Comparison of ENCODE assay signal across 13 mouse cellular contexts in genomic region chr8:122794175-122794454, GRCm38 (mm10). TPM values are rescaled to one million over a fixed set of nuclear protein-coding genes. Genes with fewer than 3 reads are reported as not detected.
DNase-seq lines count a peak whose midpoint lies in the region; ATAC-seq lines count a peak whose summit lies in the region.
"Had no signal": no experiment of that assay in that cellular context is flagged by ENCODE, and none has a peak within 500 bp of the region (broad histone marks: within the 10 kb centered on the region; RNA-seq: fewer than 3 reads in every experiment).

No protein-coding gene starts in this region.

- DNase-seq in forebrain, embryonic 11.5 days (ENCODE audit: low spot score), result no peak
- no peak for DNase-seq in midbrain, embryonic 11.5 days (ENCODE audit: low spot score, missing footprints)
- DNase-seq in midbrain, embryonic 14.5 days, result no peak
- DNase-seq in cerebellum, adult 8-10 months, result no peak
- no peak for DNase-seq in MN1 (ENCODE audit: low spot score)
- DNase-seq in right cerebral cortex, postnatal 10 days (ENCODE audit: low spot score in 2 of 2), result no peak
- DNase-seq: embryo, embryonic 11 days; retina, postnatal 1 day; spleen, adult 18-20 months had no signal

- peaks cover 9% of the 10 kb centered on the region; the same call in 1 of the 2 replicates for H3K4me1 ChIP-seq in forebrain, embryonic 12.5 days
- no peaks in the 10 kb centered on the region for H3K4me1 ChIP-seq in forebrain, embryonic 11.5 days (replicated peaks; ENCODE audit: control insufficient read depth, insufficient read depth, low read length)
- H3K4me1 ChIP-seq in midbrain, embryonic 13.5 days (replicated peaks), result peaks cover 15% of the 10 kb centered on the region
- H3K4me1 ChIP-seq in midbrain, embryonic 11.5 days (ENCODE audit: control insufficient read depth, insufficient read depth, low read length), result no peaks in the 10 kb centered on the region
- peaks cover 10% of the 10 kb centered on the region; the same call in 1 of the 2 replicates for H3K4me1 ChIP-seq in midbrain, embryonic 14.5 days (ENCODE audit: control insufficient read depth, insufficient read depth, low read length)

- no peaks in the 10 kb centered on the region for H3K9me3 ChIP-seq in forebrain, embryonic 12.5 days
- no peaks in the 10 kb centered on the region for H3K9me3 ChIP-seq in forebrain, embryonic 11.5 days (ENCODE audit: control insufficient read depth, low read length)
- H3K9me3 ChIP-seq in midbrain, embryonic 13.5 days, result no peaks in the 10 kb centered on the region
- no peaks in the 10 kb centered on the region for H3K9me3 ChIP-seq in midbrain, embryonic 11.5 days (ENCODE audit: control insufficient read depth, low read length)
- no peaks in the 10 kb centered on the region for H3K9me3 ChIP-seq in midbrain, embryonic 14.5 days (ENCODE audit: control insufficient read depth, low read length)

- H3K4me2 ChIP-seq in forebrain, embryonic 12.5 days, result no peak overlapping the region
- no peak overlapping the region for H3K4me2 ChIP-seq in forebrain, embryonic 11.5 days (ENCODE audit: low read depth, low read length, severe bottlenecking)
- H3K4me2 ChIP-seq in midbrain, embryonic 13.5 days (replicated peaks), result no peak overlapping the region
- no peak overlapping the region for H3K4me2 ChIP-seq in midbrain, embryonic 11.5 days
- H3K4me2 ChIP-seq in midbrain, embryonic 14.5 days (ENCODE audit: low read length), result no peak overlapping the region
- H3K4me2 ChIP-seq: liver, embryonic 11.5 days; lung, embryonic 14.5 days had no signal

- H3K27me3 ChIP-seq in forebrain, embryonic 12.5 days, result peaks cover 17% of the 10 kb centered on the region; the same call in 1 of the 2 replicates
- no peaks in the 10 kb centered on the region for H3K27me3 ChIP-seq in forebrain, embryonic 11.5 days (ENCODE audit: control insufficient read depth, insufficient read depth, low read length)
- H3K27me3 ChIP-seq in midbrain, embryonic 13.5 days, result no peaks in the 10 kb centered on the region
- no peaks in the 10 kb centered on the region for H3K27me3 ChIP-seq in midbrain, embryonic 11.5 days (ENCODE audit: control insufficient read depth, insufficient read depth, low read length)
- no peaks in the 10 kb centered on the region for H3K27me3 ChIP-seq in midbrain, embryonic 14.5 days (ENCODE audit: control insufficient read depth, insufficient read depth, low read length)

- H3K4me3 ChIP-seq in forebrain, embryonic 12.5 days (replicated peaks), result no peak overlapping the region
- H3K4me3 ChIP-seq in forebrain, embryonic 11.5 days (ENCODE audit: low read depth, low read length), result no peak overlapping the region
- H3K4me3 ChIP-seq in midbrain, embryonic 13.5 days (replicated peaks), result no peak overlapping the region
- H3K4me3 ChIP-seq in midbrain, embryonic 11.5 days (ENCODE audit: low read depth, low read length), result no peak overlapping the region
- H3K4me3 ChIP-seq in midbrain, embryonic 14.5 days (replicated peaks; ENCODE audit: low read depth, low read length), result no peak overlapping the region

- ATAC-seq in forebrain, embryonic 12.5 days (ENCODE audit: low FRiP score), result no peak
- no peak for ATAC-seq in forebrain, embryonic 11.5 days (replicated peaks; ENCODE audit: low FRiP score)
- peak; percentile 52 for ATAC-seq in midbrain, embryonic 13.5 days
- no peak for ATAC-seq in midbrain, embryonic 11.5 days (ENCODE audit: low FRiP score)
- peak; percentile 31; the same call in 1 of the 2 replicates for ATAC-seq in midbrain, embryonic 14.5 days (ENCODE audit: low FRiP score, low TSS enrichment)

- no peak overlapping the region for H3K9ac ChIP-seq in forebrain, embryonic 12.5 days
- H3K9ac ChIP-seq in forebrain, embryonic 11.5 days (ENCODE audit: low read length), result no peak overlapping the region
- peak overlapping the region; percentile 40; the same call in 1 of the 2 replicates for H3K9ac ChIP-seq in midbrain, embryonic 13.5 days (replicated peaks)
- H3K9ac ChIP-seq in midbrain, embryonic 11.5 days (ENCODE audit: low read length), result no peak overlapping the region
- 0 out of 2 replicates have a peak overlapping the region, but pooled peaks have one; percentile 14 for H3K9ac ChIP-seq in midbrain, embryonic 14.5 days (replicated peaks; ENCODE audit: low read length)
- H3K9ac ChIP-seq: lung, embryonic 14.5 days had no signal

- H3K36me3 ChIP-seq in forebrain, embryonic 12.5 days (replicated peaks), result 0 out of 2 replicates have a peak, but pooled peaks cover 7% of the 10 kb centered on the region
- H3K36me3 ChIP-seq in forebrain, embryonic 11.5 days (ENCODE audit: control insufficient read depth, insufficient read depth, low read length), result no peaks in the 10 kb centered on the region; the same call in 1 of the 2 replicates
- H3K36me3 ChIP-seq in midbrain, embryonic 13.5 days, result peaks cover 28% of the 10 kb centered on the region
- no peaks in the 10 kb centered on the region for H3K36me3 ChIP-seq in midbrain, embryonic 11.5 days (ENCODE audit: control insufficient read depth, insufficient read depth, low read length)
- H3K36me3 ChIP-seq in midbrain, embryonic 14.5 days (ENCODE audit: control insufficient read depth, insufficient read depth, low read length), result peaks cover 18% of the 10 kb centered on the region

- peak overlapping the region; percentile 60 for H3K27ac ChIP-seq in forebrain, embryonic 12.5 days
- H3K27ac ChIP-seq in forebrain, embryonic 11.5 days (ENCODE audit: low read depth, low read length), result no peak overlapping the region
- peak overlapping the region; percentile 86 for H3K27ac ChIP-seq in midbrain, embryonic 13.5 days
- no peak overlapping the region for H3K27ac ChIP-seq in midbrain, embryonic 11.5 days (ENCODE audit: low read depth, low read length)
- peak overlapping the region; percentile 80 for H3K27ac ChIP-seq in midbrain, embryonic 14.5 days (replicated peaks; ENCODE audit: low read depth, low read length)

- WGBS in forebrain, embryonic 12.5 days, result 66% methylated on average over 5 of the region's 5 CpGs
- 86% methylated on average over 5 of the region's 5 CpGs for WGBS in forebrain, embryonic 11.5 days
- WGBS in midbrain, embryonic 13.5 days, result 58% methylated on average over 5 of the region's 5 CpGs
- WGBS in midbrain, embryonic 11.5 days, result 87% methylated on average over 5 of the region's 5 CpGs
- 56% methylated on average over 5 of the region's 5 CpGs for WGBS in midbrain, embryonic 14.5 days

RNA-seq across cellular contexts. Expression of gene Acsf3, which starts 18.8 kb away (rescaled TPM):
- 16.1 and 17.3 TPM in 2 replicates for polyA plus RNA-seq in forebrain, embryonic 12.5 days (2016; fragmentation: Nextera tagmentation; extraction: Ambion mirVana)
- polyA plus RNA-seq in forebrain, embryonic 11.5 days (2014; fragmentation: Nextera tagmentation; extraction: Ambion mirVana), result 15.6 and 16.3 TPM in 2 replicates
- polyA plus RNA-seq in midbrain, embryonic 13.5 days (2015; fragmentation: Nextera tagmentation; extraction: Ambion mirVana), result 17.9 and 18.7 TPM in 2 replicates
- polyA plus RNA-seq in midbrain, embryonic 11.5 days (2014; fragmentation: Nextera tagmentation; extraction: Ambion mirVana), result 13.9 and 14.9 TPM in 2 replicates
- 16.3 and 16.8 TPM in 2 replicates for polyA plus RNA-seq in midbrain, embryonic 14.5 days (2014; fragmentation: Nextera tagmentation; extraction: Ambion mirVana)

RNA-seq across cellular contexts. Expression of gene Cdh15, which starts 53.7 kb away (rescaled TPM):
- polyA plus RNA-seq in forebrain, embryonic 12.5 days (2016; fragmentation: Nextera tagmentation; extraction: Ambion mirVana), result 0.51 and 0.73 TPM in 2 replicates
- polyA plus RNA-seq in forebrain, embryonic 11.5 days (2014; fragmentation: Nextera tagmentation; extraction: Ambion mirVana), result 0.56 and 0.92 TPM in 2 replicates
- polyA plus RNA-seq in midbrain, embryonic 13.5 days (2015; fragmentation: Nextera tagmentation; extraction: Ambion mirVana), result 1.00 and 1.1 TPM in 2 replicates
- 0.47 and 0.59 TPM in 2 replicates for polyA plus RNA-seq in midbrain, embryonic 11.5 days (2014; fragmentation: Nextera tagmentation; extraction: Ambion mirVana)
- 1.5 and 2.6 TPM in 2 replicates for polyA plus RNA-seq in midbrain, embryonic 14.5 days (2014; fragmentation: Nextera tagmentation; extraction: Ambion mirVana)
- polyA plus RNA-seq: lung, embryonic 14.5 days had no signal

Comparison
In these comparisons a context has a peak if more than half of its experiments do, and no peak if none do; other contexts are left out.
1. ATAC-seq: peak in midbrain, embryonic 13.5 days (single experiment) and midbrain, embryonic 14.5 days (single experiment); none in forebrain, embryonic 12.5 days (single experiment), forebrain, embryonic 11.5 days (single experiment) and midbrain, embryonic 11.5 days (single experiment).
2. H3K27ac ChIP-seq: peak in forebrain, embryonic 12.5 days (single experiment), midbrain, embryonic 13.5 days (single experiment) and midbrain, embryonic 14.5 days (single experiment); none in forebrain, embryonic 11.5 days (single experiment) and midbrain, embryonic 11.5 days (single experiment).
3. H3K9ac ChIP-seq: peak in midbrain, embryonic 13.5 days (single experiment) and midbrain, embryonic 14.5 days (single experiment); none in forebrain, embryonic 12.5 days (single experiment), forebrain, embryonic 11.5 days (single experiment) and midbrain, embryonic 11.5 days (single experiment).